Mouse (Mus musculus) ZHBTc4 (cell line): Measurements from ENCODE around the gene Hacd2.

Experiments used
- DNase-seq: peaks from one replicate; pipeline ENCODE4 v3.0.0-alpha.2; 2011; ENCODE audit warnings: low read depth, low spot score

Hacd2 gene

GRCm38 (mm10) chr16:35006251-35006650 lies 16.0 kb upstream of the Hacd2 start:
- no peak for DNase-seq

- no peak for DNase-seq
These were observed 14.9 kb upstream of the Hacd2 start for GRCm38 (mm10) chr16:35007361-35007760.

- DNase-seq: no peak
These were observed 13.8 kb upstream of the Hacd2 start for GRCm38 (mm10) chr16:35008447-35008846.

- DNase-seq: peak; percentile 35
These were observed 8.7 kb upstream of the Hacd2 start for GRCm38 (mm10) chr16:35013501-35013900.

- DNase-seq: no peak
These were observed 5.7 kb upstream of the Hacd2 start for GRCm38 (mm10) chr16:35016491-35016890.

GRCm38 (mm10) chr16:35018470-35018974 lies 3.7 kb upstream of the Hacd2 start:
- no peak for DNase-seq

- DNase-seq: no peak
These were observed 356 bp upstream of the Hacd2 start for GRCm38 (mm10) chr16:35021903-35022241.

- DNase-seq: no peak
These were observed 1.0 kb downstream of the Hacd2 start for GRCm38 (mm10) chr16:35023138-35023735.

GRCm38 (mm10) chr16:35024300-35024699 lies 2.1 kb downstream of the Hacd2 start:
- DNase-seq: peak; percentile 87

- DNase-seq: no peak
These were observed 3.1 kb downstream of the Hacd2 start for GRCm38 (mm10) chr16:35025347-35025746.

GRCm38 (mm10) chr16:35033241-35033640 lies 11.0 kb downstream of the Hacd2 start:
- DNase-seq: peak; percentile 51

GRCm38 (mm10) chr16:35033809-35034577 lies 11.8 kb downstream of the Hacd2 start:
- no peak for DNase-seq

- DNase-seq: no peak
These were observed 12.7 kb downstream of the Hacd2 start for GRCm38 (mm10) chr16:35034971-35035370.

GRCm38 (mm10) chr16:35036754-35037153 lies 14.5 kb downstream of the Hacd2 start:
- DNase-seq: no peak

- peak; percentile 87 for DNase-seq
These were observed 16.3 kb downstream of the Hacd2 start for GRCm38 (mm10) chr16:35038343-35039057.

- no peak for DNase-seq
These were observed 17.9 kb downstream of the Hacd2 start for GRCm38 (mm10) chr16:35040154-35040553.

GRCm38 (mm10) chr16:35041001-35041400 lies 18.8 kb downstream of the Hacd2 start:
- no peak for DNase-seq

GRCm38 (mm10) chr16:35046081-35046775 lies 24.0 kb downstream of the Hacd2 start:
- no peak for DNase-seq

- DNase-seq: no peak
These were observed 25.2 kb downstream of the Hacd2 start for GRCm38 (mm10) chr16:35047272-35047969.

- no peak for DNase-seq
These were observed 28.8 kb downstream of the Hacd2 start for GRCm38 (mm10) chr16:35051066-35051465.

- no peak for DNase-seq
These were observed 30.0 kb downstream of the Hacd2 start for GRCm38 (mm10) chr16:35052191-35052590.
